Mouse (Mus musculus) MEL (cell line): ENCODE measurements at regions not wholly inside any gene's neighbourhood (a gene's known extent, or its start where the extent isn't known, plus 50 kb on each side); places are given as distances from the start of the nearest gene placed in this dataset.

Source experiments
- DNase-seq: peaks from one replicate; pipeline ENCODE4 v3.0.0; 2011; ENCODE audit warnings: low read depth, low spot score
- H3K27ac ChIP-seq: 2 replicates; pipeline ENCODE4 v1.5.1; 2012; ENCODE audit warnings: low read depth, mild to moderate bottlenecking, control low read depth, low read length, moderate library complexity; ENCODE audit not compliant: control insufficient read depth
- H3K27me3 ChIP-seq, 2 experiments: fragments of 150-350 bp in 1 of 2; sonication (generic) in 1 of 2; 2 replicates each; pipeline ENCODE4 v1.6.1; 2012; ENCODE audit warnings: low read length in 2 of 2, mild to moderate bottlenecking in 2 of 2, improper control_type of control experiment in 1 of 2, moderate library complexity in 1 of 2; ENCODE audit not compliant: insufficient read depth in 2 of 2, control insufficient read depth in 1 of 2
- H3K36me3 ChIP-seq, 2 experiments: 2 replicates each; pipeline ENCODE4 v1.6.1; 2012 to 2014; ENCODE audit warnings: low read length in 2 of 2, improper control_type of control experiment in 1 of 2, inconsistent platforms in 1 of 2, mild to moderate bottlenecking in 1 of 2; ENCODE audit not compliant: insufficient read depth in 2 of 2, control insufficient read depth in 1 of 2
- H3K4me1 ChIP-seq, 2 experiments: fragments of 150-350 bp in 1 of 2; sonication (generic) in 1 of 2; 2 replicates each; pipeline ENCODE4 v1.6.1; 2012; ENCODE audit warnings: low read length in 2 of 2, improper control_type of control experiment in 1 of 2, mild to moderate bottlenecking in 1 of 2; ENCODE audit not compliant: insufficient read depth in 2 of 2, control insufficient read depth in 1 of 2
- H3K4me3 ChIP-seq, 2 experiments: fragments of 150-350 bp in 1 of 2; sonication (generic) in 1 of 2; 2 replicates each; pipeline ENCODE4 v1.5.1; 2012; ENCODE audit warnings: low read depth in 2 of 2, low read length in 2 of 2, mild to moderate bottlenecking in 2 of 2, moderate library complexity in 2 of 2, control low read depth in 1 of 2, improper control_type of control experiment in 1 of 2; ENCODE audit not compliant: control insufficient read depth in 1 of 2, insufficient read depth in 1 of 2
- H3K79me2 ChIP-seq: 2 replicates; pipeline ENCODE4 v1.6.1; 2012; ENCODE audit warnings: mild to moderate bottlenecking, low read length, moderate library complexity; ENCODE audit not compliant: control insufficient read depth, poor library complexity, insufficient read depth
- H3K9ac ChIP-seq: 2 replicates; pipeline ENCODE4 v1.6.1; 2012; ENCODE audit warnings: low read depth, mild to moderate bottlenecking, control low read depth, low read length, moderate library complexity; ENCODE audit not compliant: control insufficient read depth, poor library complexity, severe bottlenecking
- H3K9me3 ChIP-seq: fragments of 150-350 bp; sonication (generic); replicated peaks from 2 replicates; pipeline ENCODE4 v1.6.1; 2012; ENCODE audit warnings: mild to moderate bottlenecking, low read length, improper control_type of control experiment, moderate library complexity; ENCODE audit not compliant: insufficient read depth
- CHD1 ChIP-seq: IDR thresholded peaks from 2 replicates; pipeline ENCODE4 v1.6.1; 2012; ENCODE audit warnings: low read depth, mild to moderate bottlenecking, inconsistent platforms, low read length, improper control_type of control experiment
- CTCF ChIP-seq, 3 experiments: IDR thresholded peaks in 2 of 3; conservative IDR thresholded peaks in 1 of 3; 2 replicates each; pipeline ENCODE4 v1.5.1; 2011 to 2012; ENCODE audit warnings: low read length in 3 of 3, low read depth in 2 of 3, mild to moderate bottlenecking in 2 of 3, improper control_type of control experiment in 1 of 3, inconsistent platforms in 1 of 3, mixed read lengths in 1 of 3, moderate library complexity in 1 of 3; ENCODE audit not compliant: control insufficient read depth in 1 of 3, insufficient read depth in 1 of 3, poor library complexity in 1 of 3, severe bottlenecking in 1 of 3
- E2F4 ChIP-seq: IDR thresholded peaks from 2 replicates; pipeline ENCODE4 v1.6.1; 2011; ENCODE audit warnings: low read depth, low read length, improper control_type of control experiment, borderline replicate concordance
- EP300 ChIP-seq, 2 experiments: IDR thresholded peaks; 2 replicates each; pipeline ENCODE4 v1.6.1; 2011; ENCODE audit warnings: improper control_type of control experiment in 2 of 2, low read length in 2 of 2, low read depth in 1 of 2, mild to moderate bottlenecking in 1 of 2
- GABPA ChIP-seq: IDR thresholded peaks from 2 replicates; pipeline ENCODE4 v1.6.1; 2012; ENCODE audit warnings: low read depth, mild to moderate bottlenecking, inconsistent platforms, low read length, improper control_type of control experiment, moderate library complexity
- GATA1 ChIP-seq: IDR thresholded peaks from 2 replicates; pipeline ENCODE4 v1.6.1; 2011; ENCODE audit warnings: low read depth, low read length, improper control_type of control experiment
- HCFC1 ChIP-seq: IDR thresholded peaks from 2 replicates; pipeline ENCODE4 v1.6.1; 2012; ENCODE audit warnings: low read depth, mild to moderate bottlenecking, inconsistent platforms, low read length, improper control_type of control experiment, moderate library complexity
- JUND ChIP-seq: IDR thresholded peaks from 2 replicates; pipeline ENCODE4 v1.6.1; 2011; ENCODE audit warnings: low read depth, mild to moderate bottlenecking, improper control_type of control experiment, low read length
- KAT2A ChIP-seq: conservative IDR thresholded peaks from 2 replicates; pipeline ENCODE4 v1.6.1; 2012; ENCODE audit warnings: low read depth, low read length, improper control_type of control experiment, inconsistent platforms
- MAFK ChIP-seq: IDR thresholded peaks from 2 replicates; pipeline ENCODE4 v1.6.1; 2011; ENCODE audit warnings: low read depth, mild to moderate bottlenecking, low read length, improper control_type of control experiment, borderline replicate concordance
- MAX ChIP-seq: IDR thresholded peaks from 2 replicates; pipeline ENCODE4 v1.6.1; 2011; ENCODE audit warnings: low read length, improper control_type of control experiment
- MAZ ChIP-seq: IDR thresholded peaks from 2 replicates; pipeline ENCODE4 v1.6.1; 2012; ENCODE audit warnings: low read depth, mild to moderate bottlenecking, inconsistent platforms, low read length, improper control_type of control experiment
- MEF2A ChIP-seq: IDR thresholded peaks from 2 replicates; pipeline ENCODE4 v1.6.1; 2014; ENCODE audit warnings: low read depth, mild to moderate bottlenecking, inconsistent platforms, low read length, improper control_type of control experiment; ENCODE audit not compliant: poor library complexity, insufficient replicate concordance, severe bottlenecking; ENCODE audit errors: extremely low read depth
- MXI1 ChIP-seq: IDR thresholded peaks from 2 replicates; pipeline ENCODE4 v1.6.1; 2011; ENCODE audit warnings: mild to moderate bottlenecking, low read depth, low read length, improper control_type of control experiment
- NELFE ChIP-seq: IDR thresholded peaks from 2 replicates; pipeline ENCODE4 v1.6.1; 2011; ENCODE audit warnings: low read depth, low read length, improper control_type of control experiment
- NRF1 ChIP-seq: IDR thresholded peaks from 2 replicates; pipeline ENCODE4 v1.6.1; 2014; ENCODE audit warnings: low read depth, mild to moderate bottlenecking, inconsistent platforms, low read length, improper control_type of control experiment, moderate library complexity; ENCODE audit not compliant: poor library complexity, insufficient read depth, severe bottlenecking
- RCOR1 ChIP-seq: IDR thresholded peaks from 2 replicates; pipeline ENCODE4 v1.6.1; 2012; ENCODE audit warnings: low read depth, mild to moderate bottlenecking, inconsistent platforms, low read length, improper control_type of control experiment
- SIN3A ChIP-seq: IDR thresholded peaks from 2 replicates; pipeline ENCODE4 v1.6.1; 2012; ENCODE audit warnings: low read length, improper control_type of control experiment, inconsistent platforms
- SMC3 ChIP-seq: IDR thresholded peaks from 2 replicates; pipeline ENCODE4 v1.6.1; 2011; ENCODE audit warnings: low read depth, low read length, improper control_type of control experiment
- TAL1 ChIP-seq: IDR thresholded peaks from 2 replicates; pipeline ENCODE4 v1.6.1; 2012; ENCODE audit warnings: mild to moderate bottlenecking, inconsistent platforms, low read length, moderate library complexity, mixed read lengths
- TBP ChIP-seq: IDR thresholded peaks from 2 replicates; pipeline ENCODE4 v1.8.0; 2011; ENCODE audit warnings: low read depth, low read length, improper control_type of control experiment
- UBTF ChIP-seq: IDR thresholded peaks from 2 replicates; pipeline ENCODE4 v1.6.1; 2012; ENCODE audit warnings: low read depth, mild to moderate bottlenecking, inconsistent platforms, low read length, improper control_type of control experiment, moderate library complexity, borderline replicate concordance; ENCODE audit not compliant: insufficient read depth
- USF2 ChIP-seq, 2 experiments: IDR thresholded peaks; 2 replicates each; pipeline ENCODE4 v1.6.1; 2011 to 2012; ENCODE audit warnings: improper control_type of control experiment in 2 of 2, low read length in 2 of 2, borderline replicate concordance in 1 of 2, inconsistent platforms in 1 of 2, low read depth in 1 of 2, mild to moderate bottlenecking in 1 of 2; ENCODE audit not compliant: insufficient read depth in 1 of 2

- H3K27me3 ChIP-seq: no peaks in the 10 kb centered on the region
- no peaks in the 10 kb centered on the region for H3K9me3 ChIP-seq
- no peak for DNase-seq
- H3K79me2 ChIP-seq: no peaks in the 10 kb centered on the region
- TF ChIP-seq GABPA: no peak
- TF ChIP-seq MEF2A: no peak
- TF ChIP-seq NRF1: no peak
- no peak for TF ChIP-seq EP300 (IDR thresholded peaks at IDR 0.05; ENCODE audit: low read depth in 1 of 2, low read length in 2 of 2)
- no peak for TF ChIP-seq CTCF (IDR thresholded peaks at IDR 0.05 in 2 of 3, conservative IDR thresholded peaks at IDR 0.05 in 1 of 3; ENCODE audit: control insufficient read depth in 1 of 3, insufficient read depth in 1 of 3, low read depth in 2 of 3, low read length in 3 of 3, poor library complexity in 1 of 3, severe bottlenecking in 1 of 3)
- no peak for TF ChIP-seq USF2 (IDR thresholded peaks at IDR 0.05; ENCODE audit: borderline replicate concordance in 1 of 2, insufficient read depth in 1 of 2, low read depth in 1 of 2, low read length in 2 of 2)
- TF ChIP-seq MAFK: no peak
- TF ChIP-seq KAT2A: no peak
- TF ChIP-seq MXI1: no peak
- TF ChIP-seq CHD1: no peak
- no peak for TF ChIP-seq HCFC1
- no peak for TF ChIP-seq MAX
- TF ChIP-seq NELFE: no peak
- no peaks in the 10 kb centered on the region for H3K36me3 ChIP-seq
- H3K9ac ChIP-seq: no peak overlapping the region
- H3K4me3 ChIP-seq: no peak overlapping the region
- no peak overlapping the region for H3K27ac ChIP-seq
- H3K4me1 ChIP-seq: no peaks in the 10 kb centered on the region
Measured at GRCm38 (mm10) chr14:71359581-71359980, 759.9 kb upstream of the Fam160b2 start.

- no peak for TF ChIP-seq NRF1
- TF ChIP-seq RCOR1: no peak
- TF ChIP-seq SIN3A: no peak
- TF ChIP-seq JUND: no peak
- no peak for TF ChIP-seq E2F4
- TF ChIP-seq EP300 (IDR thresholded peaks at IDR 0.05; ENCODE audit: low read depth in 1 of 2, low read length in 2 of 2): no peak
- TF ChIP-seq SMC3: no peak
- no peak for TF ChIP-seq MXI1
- TF ChIP-seq USF2 (IDR thresholded peaks at IDR 0.05; ENCODE audit: borderline replicate concordance in 1 of 2, insufficient read depth in 1 of 2, low read depth in 1 of 2, low read length in 2 of 2): no peak
- TF ChIP-seq KAT2A: no peak
- TF ChIP-seq TBP: no peak
- TF ChIP-seq MAZ: no peak
- no peak for TF ChIP-seq TAL1
- no peak for TF ChIP-seq UBTF
- no peak for TF ChIP-seq NELFE
- TF ChIP-seq GATA1: no peak
- no peak overlapping the region for H3K4me3 ChIP-seq
- H3K9me3 ChIP-seq: no peaks in the 10 kb centered on the region
- H3K27ac ChIP-seq: no peak overlapping the region
- H3K9ac ChIP-seq: no peak overlapping the region
- H3K79me2 ChIP-seq: no peaks in the 10 kb centered on the region
- H3K27me3 ChIP-seq: no peaks in the 10 kb centered on the region
- DNase-seq: no peak
- H3K4me1 ChIP-seq: no peaks in the 10 kb centered on the region
- H3K36me3 ChIP-seq: no peaks in the 10 kb centered on the region
Measured at GRCm38 (mm10) chr14:71338219-71338618, 738.6 kb upstream of the Fam160b2 start.
